In genomic region chr17:83654651-83655136, GRCm38 (mm10) we compare ENCODE assay signal across 16 mouse cellular contexts. TPM values are rescaled to one million over a fixed set of nuclear protein-coding genes. Genes with fewer than 3 reads are reported as not detected.
DNase-seq lines count a peak whose midpoint lies in the region; ATAC-seq lines count a peak whose summit lies in the region.
"Had no signal": no experiment of that assay in that cellular context is flagged by ENCODE, and none has a peak within 500 bp of the region (broad histone marks: within the 10 kb centered on the region; RNA-seq: fewer than 3 reads in every experiment).

No protein-coding gene starts in this region.

- no peaks in the 10 kb centered on the region for H3K27me3 ChIP-seq in heart, embryonic 16.5 days (ENCODE audit: control insufficient read depth, insufficient read depth, low read length)
- H3K27me3 ChIP-seq: hindbrain, embryonic 13.5 days; limb, embryonic 15.5 days had no signal

- no peak for DNase-seq in heart, postnatal 14 days
- peak; percentile 35 to 37 for DNase-seq in B cell, adult 2 months
- DNase-seq in ZHBTc4 (ENCODE audit: low read depth, low spot score) = peak; percentile 91
- peak; percentile 66 to 80 for DNase-seq in natural killer cell, adult 2 months (ENCODE audit: low spot score in 2 of 2)
- DNase-seq in right cerebral cortex, postnatal 36 days (ENCODE audit: low spot score in 2 of 2) = no peak
- no peak for DNase-seq in frontal cortex, adult 2 months (ENCODE audit: extremely low spot score in 1 of 2, low spot score in 1 of 2)
- no peak for DNase-seq in cerebellum, postnatal 4 days (ENCODE audit: low spot score in 2 of 2)
- DNase-seq: adrenal gland, postnatal 14 days; cerebellum, adult 9-10 months; gastrocnemius, postnatal 36 days; right cerebral cortex, postnatal 4 days had no signal

- ATAC-seq in heart, embryonic 16.5 days (replicated peaks; ENCODE audit: extremely low read depth, insufficient read depth, low FRiP score) = peak; percentile 41; the same call in 1 of the 2 replicates

- no peaks in the 10 kb centered on the region for H3K4me1 ChIP-seq in heart, embryonic 16.5 days (ENCODE audit: control insufficient read depth, insufficient read depth, low read length)
- H3K4me1 ChIP-seq: hindbrain, embryonic 13.5 days; limb, embryonic 15.5 days had no signal

- no peaks in the 10 kb centered on the region for H3K36me3 ChIP-seq in heart, embryonic 16.5 days (ENCODE audit: control insufficient read depth, insufficient read depth)
- H3K36me3 ChIP-seq: hindbrain, embryonic 13.5 days; limb, embryonic 15.5 days had no signal

- no peak overlapping the region for H3K9ac ChIP-seq in heart, embryonic 16.5 days (ENCODE audit: low read length)
- H3K9ac ChIP-seq: hindbrain, embryonic 13.5 days; limb, embryonic 15.5 days had no signal

- no peaks in the 10 kb centered on the region for H3K9me3 ChIP-seq in heart, embryonic 16.5 days (replicated peaks; ENCODE audit: control insufficient read depth, low read length)
- H3K9me3 ChIP-seq: hindbrain, embryonic 13.5 days; limb, embryonic 15.5 days had no signal

- WGBS in heart, embryonic 16.5 days = 53% methylated on average over 13 of the region's 13 CpGs

- no peak overlapping the region for H3K4me3 ChIP-seq in heart, embryonic 16.5 days (ENCODE audit: low read length)
- H3K4me3 ChIP-seq: erythroblast, embryonic 14.5 days; hindbrain, embryonic 13.5 days; limb, embryonic 15.5 days had no signal

- intact Hi-C loops in heart, postnatal 14 days (cut with DNase I) = no loop called here

- H3K4me2 ChIP-seq in heart, embryonic 16.5 days (ENCODE audit: low read depth, low read length) = no peak overlapping the region
- H3K4me2 ChIP-seq: hindbrain, embryonic 13.5 days; limb, embryonic 15.5 days had no signal

- H3K27ac ChIP-seq in heart, embryonic 16.5 days (ENCODE audit: low read length) = peak overlapping the region; percentile 2; the same call in 1 of the 2 replicates
- H3K27ac ChIP-seq: hindbrain, embryonic 13.5 days; limb, embryonic 15.5 days had no signal

RNA-seq across cellular contexts. Expression of gene Kcng3, which starts 23.0 kb away (rescaled TPM):
- polyA plus RNA-seq in heart, embryonic 16.5 days (2015; fragmentation: Nextera tagmentation; extraction: Ambion mirVana) = not detected in 2 replicates
- not detected for total RNA-seq in heart, postnatal 14 days (2021)
- 1.6 TPM in 2 replicates for polyA plus RNA-seq in frontal cortex, adult 2 months (2012; rRNA removed)
- total RNA-seq: gastrocnemius, postnatal 36 days had no signal
- polyA plus RNA-seq: erythroblast, embryonic 14.5 days; limb, embryonic 15.5 days; neural tube, embryonic 11.5 days had no signal

RNA-seq across cellular contexts. Expression of gene Mta3, which starts 51.3 kb away (rescaled TPM):
- 40.7 and 43.6 TPM in 2 replicates for polyA plus RNA-seq in heart, embryonic 16.5 days (2015; fragmentation: Nextera tagmentation; extraction: Ambion mirVana)
- 10 to 100 TPM; 25.7 to 27.0 TPM for total RNA-seq in heart, postnatal 14 days (2021)
- polyA plus RNA-seq in frontal cortex, adult 2 months (2012; rRNA removed) = 61.7 and 63.9 TPM in 2 replicates

Comparison
In these comparisons a context has a peak if more than half of its experiments do, and no peak if none do; other contexts are left out.
1. DNase-seq: peak in B cell, adult 2 months (2 of 2), ZHBTc4 (single experiment) and natural killer cell, adult 2 months (2 of 2); none in heart, postnatal 14 days (0 of 2), right cerebral cortex, postnatal 36 days (0 of 2), frontal cortex, adult 2 months (0 of 2) and cerebellum, postnatal 4 days (0 of 2).